Mouse (Mus musculus): ENCODE results near the gene Pcif1. TPM values are rescaled to one million over a fixed set of nuclear protein-coding genes. Genes with fewer than 3 reads are reported as not detected.

The Pcif1 gene
- total and polyA plus RNA-seq, 3 experiments = 20.0 to 59.1 (median 33.6) TPM

DNA sequence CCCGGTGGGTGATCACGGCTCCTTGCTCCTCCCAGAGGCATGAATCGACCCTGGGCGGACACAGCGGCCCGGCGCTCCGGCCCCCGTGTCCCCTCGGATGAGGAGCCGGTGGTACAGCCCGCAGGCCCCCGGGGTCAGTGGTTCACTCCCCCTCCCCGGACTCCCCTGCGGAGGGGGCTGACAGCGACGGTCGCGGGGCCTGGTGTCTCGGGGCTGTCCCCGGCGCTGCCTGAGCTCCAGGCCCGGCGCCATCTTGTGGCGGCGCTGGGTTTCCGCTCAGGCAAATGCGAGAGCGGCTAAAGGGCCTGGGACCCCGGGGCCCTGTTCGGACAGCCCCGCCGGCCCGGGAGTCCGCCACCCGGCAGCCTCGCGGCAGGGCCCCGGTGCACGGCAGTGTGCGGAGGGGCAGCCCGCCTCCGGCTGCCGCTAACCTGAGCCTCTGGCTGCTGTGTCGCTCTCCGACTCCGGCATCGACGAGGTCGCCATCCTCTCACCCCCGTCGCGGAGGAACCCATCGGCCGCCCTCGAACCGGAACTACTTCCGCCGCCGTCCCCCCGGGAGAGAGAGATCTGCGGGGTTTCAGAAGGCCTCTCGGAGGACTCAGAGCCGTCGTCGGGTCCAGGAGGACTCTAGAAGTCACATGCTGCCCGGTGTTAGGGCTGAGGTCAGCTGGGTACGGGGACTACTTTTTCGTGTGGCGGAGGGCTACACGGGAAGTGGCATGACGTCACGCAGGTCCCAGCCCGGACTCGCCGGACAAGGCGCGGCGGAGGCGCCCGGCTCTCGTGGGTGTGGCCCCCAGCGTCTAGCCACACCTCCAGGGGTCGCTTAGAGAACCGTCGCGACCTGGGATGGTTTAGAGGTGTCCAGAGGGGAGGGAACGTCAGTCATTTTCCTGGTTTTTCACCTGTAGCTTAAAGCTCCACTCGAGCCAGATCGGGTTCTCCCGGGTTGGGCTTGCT is 32.3 kb downstream of the Pcif1 start, which contains the start of gene Zfp335 (continued):
- TF ChIP-seq ZMIZ1 (IDR thresholded peaks at IDR 0.05; ENCODE audit: low read depth, low read length) (peak; percentile 74), E2F4 (IDR thresholded peaks at IDR 0.05; ENCODE audit: insufficient replicate concordance, low read depth, low read length) (0 out of 2 replicates have a peak, but pooled peaks have one; percentile 43), ZKSCAN1 (IDR thresholded peaks at IDR 0.05; ENCODE audit: borderline replicate concordance, low read depth, low read length) (peak; percentile 40; the same call in 1 of the 2 replicates), CTCF (conservative IDR thresholded peaks at IDR 0.05 in 1 of 2, IDR thresholded peaks at IDR 0.05 in 1 of 2; ENCODE audit: low read depth in 2 of 2, low read length in 2 of 2) (peak in 1 of 2 experiments; percentile 44; a peak in 2 of 4 replicates), ZC3H11A (IDR thresholded peaks at IDR 0.05; ENCODE audit: low read depth, low read length) (no peak), RCOR1 (conservative IDR thresholded peaks at IDR 0.05; ENCODE audit: low read depth, low read length) (peak; percentile 23; the same call in 1 of the 2 replicates), RAD21 (IDR thresholded peaks at IDR 0.05; ENCODE audit: low read depth, low read length) (no peak), MAX (IDR thresholded peaks at IDR 0.05; ENCODE audit: low read length) (peak; percentile 99), SMC3 (IDR thresholded peaks at IDR 0.05; ENCODE audit: low read depth, low read length) (no peak; the same call in 1 of the 2 replicates), SIN3A (IDR thresholded peaks at IDR 0.05; ENCODE audit: low read length) (peak; percentile 81; the same call in 1 of the 2 replicates), IRF4 (IDR thresholded peaks at IDR 0.05; ENCODE audit: low read depth, low read length) (peak; percentile 68), TBP (conservative IDR thresholded peaks at IDR 0.05; ENCODE audit: low read depth, low read length) (peak; percentile 63; the same call in 1 of the 2 replicates), JUND (conservative IDR thresholded peaks at IDR 0.05; ENCODE audit: low read depth, low read length) (peak; percentile 80), BHLHE40 (IDR thresholded peaks at IDR 0.05; ENCODE audit: low read depth, low read length) (peak; percentile 53)

DNA sequence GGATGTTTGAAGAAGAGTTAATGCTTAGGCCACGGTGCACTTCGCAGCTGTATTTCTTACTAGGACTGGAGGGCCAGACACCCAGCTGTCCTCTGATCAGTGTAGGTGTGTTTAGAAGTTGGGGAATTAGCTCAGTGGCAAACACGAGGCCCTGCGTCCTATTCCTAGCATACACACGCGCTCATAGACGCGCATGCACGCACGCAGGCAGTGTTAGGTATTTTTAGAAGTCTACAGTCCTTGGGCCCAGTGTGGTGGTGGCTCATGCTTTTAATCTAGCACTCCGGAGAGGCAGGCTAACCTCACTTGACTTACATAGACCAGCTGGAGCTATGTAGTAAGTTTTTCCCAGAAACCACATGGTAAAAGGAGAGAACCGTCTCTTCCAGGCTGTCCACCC is 33.0 kb downstream of the Pcif1 start:
- no peak for TF ChIP-seq HCFC1 (IDR thresholded peaks at IDR 0.05; ENCODE audit: low read depth, low read length)
- peak; percentile 2; the same call in 1 of the 2 replicates for TF ChIP-seq USF2 (conservative IDR thresholded peaks at IDR 0.05; ENCODE audit: low read depth, low read length)
- peak; percentile 82 for TF ChIP-seq MYC (IDR thresholded peaks at IDR 0.05; ENCODE audit: low read depth, low read length)
- TF ChIP-seq CHD2 (IDR thresholded peaks at IDR 0.05; ENCODE audit: low read length) = no peak
- 0 out of 2 replicates have a peak, but pooled peaks have one; percentile 32 for TF ChIP-seq BHLHE40 (IDR thresholded peaks at IDR 0.05; ENCODE audit: low read depth, low read length)
- TF ChIP-seq SMC3 (IDR thresholded peaks at IDR 0.05; ENCODE audit: low read depth, low read length) = no peak
- no peak for TF ChIP-seq SIN3A (IDR thresholded peaks at IDR 0.05; ENCODE audit: low read length)
- peak; percentile 65 for TF ChIP-seq MXI1 (IDR thresholded peaks at IDR 0.05; ENCODE audit: low read depth, low read length)
- peak; percentile 6; the same call in 1 of the 2 replicates for TF ChIP-seq TBP (conservative IDR thresholded peaks at IDR 0.05; ENCODE audit: low read depth, low read length)
- peak; percentile 36 for TF ChIP-seq POLR2A (IDR thresholded peaks at IDR 0.05; ENCODE audit: low read depth, low read length)
- TF ChIP-seq MAX (IDR thresholded peaks at IDR 0.05; ENCODE audit: low read length) = peak; percentile 63
- TF ChIP-seq USF1 (IDR thresholded peaks at IDR 0.05; ENCODE audit: low read depth, low read length) = no peak
- TF ChIP-seq NRF1 (IDR thresholded peaks at IDR 0.05; ENCODE audit: low read depth, low read length) = peak; percentile 67
- peak; percentile 74; the same call in 1 of the 2 replicates for TF ChIP-seq MEF2A (IDR thresholded peaks at IDR 0.05; ENCODE audit: borderline replicate concordance, low read depth, low read length)
- no peak for TF ChIP-seq JUN (IDR thresholded peaks at IDR 0.05; ENCODE audit: insufficient read depth, low read depth, low read length)
- no peak for TF ChIP-seq ZKSCAN1 (IDR thresholded peaks at IDR 0.05; ENCODE audit: borderline replicate concordance, low read depth, low read length)
- peak; percentile 20; the same call in 1 of the 2 replicates for TF ChIP-seq ETS1 (conservative IDR thresholded peaks at IDR 0.05; ENCODE audit: low read depth, low read length)
- TF ChIP-seq CTCF (conservative IDR thresholded peaks at IDR 0.05 in 1 of 2, IDR thresholded peaks at IDR 0.05 in 1 of 2; ENCODE audit: low read depth in 2 of 2, low read length in 2 of 2) = no peak
- no peak for TF ChIP-seq RCOR1 (conservative IDR thresholded peaks at IDR 0.05; ENCODE audit: low read depth, low read length)
- dilution Hi-C loops (cut with MboI; ENCODE audit: extremely low pct_ligation_motif_present, extremely low pct_unique_long_range_greater_than_20kb, low sequenced_read_pairs) = no loop called here
- Histone ChIP-seq H3K4me2 (ENCODE audit: insufficient read depth, low read depth, poor library complexity, severe bottlenecking) (peak overlapping the region; percentile 41), H3K4me3 (replicated peaks in 1 of 3; ENCODE audit: low read depth in 2 of 3, low read length in 2 of 3, poor library complexity in 1 of 3) (peak overlapping the region; percentile 87 to 99 (median 90)), H3K9ac (ENCODE audit: insufficient read depth, low read depth) (peak overlapping the region; percentile 90), H3K27me3 (replicated peaks) (no peaks in the 10 kb centered on the region), H3K79me2 (replicated peaks; ENCODE audit: control insufficient read depth, extremely low read depth, insufficient read depth, poor library complexity, severe bottlenecking) (peaks cover 10% of the 10 kb centered on the region), H3K4me1 (ENCODE audit: control insufficient read depth in 1 of 2, insufficient read depth in 2 of 2) (peaks cover 12 to 40% of the 10 kb centered on the region in 2 experiments), H3K27ac (ENCODE audit: insufficient read depth, low read depth) (peak overlapping the region; percentile 64), H3K9me3 (replicated peaks; ENCODE audit: low read length) (peaks cover 10% of the 10 kb centered on the region), H3K36me3 (replicated peaks in 1 of 2; ENCODE audit: control insufficient read depth in 1 of 2, insufficient read depth in 1 of 2, low read length in 1 of 2) (peaks cover 21 to 28% of the 10 kb centered on the region in 2 experiments)
- in situ Hi-C loops (cut with MboI; ENCODE audit: low pct_ligation_motif_present, low pct_unique_long_range_greater_than_20kb, low sequenced_read_pairs) = no loop called here
- peak; percentile 71 for DNase-seq (ENCODE audit: extremely low read depth)

Data from CH12.LX (cell line).